Mouse (Mus musculus): ENCODE results near the gene Invs. TPM values are rescaled to one million over a fixed set of nuclear protein-coding genes. Genes with fewer than 3 reads are reported as not detected.

Invs gene
- total and polyA plus RNA-seq, 3 experiments, result 5.1 to 6.9 (median 5.7) TPM

GRCm38 (mm10) chr4:48427413-48427812, 147.9 kb downstream of the Invs start:
- Histone ChIP-seq H3K9me3 (replicated peaks; ENCODE audit: low read length) (no peaks in the 10 kb centered on the region), H3K9ac (ENCODE audit: insufficient read depth, low read depth) (no peak overlapping the region), H3K79me2 (replicated peaks; ENCODE audit: control insufficient read depth, extremely low read depth, insufficient read depth, poor library complexity, severe bottlenecking) (no peaks in the 10 kb centered on the region), H3K4me3 (replicated peaks in 1 of 3; ENCODE audit: low read depth in 2 of 3, low read length in 2 of 3, poor library complexity in 1 of 3) (no peak overlapping the region), H3K27ac (ENCODE audit: insufficient read depth, low read depth) (no peak overlapping the region), H3K36me3 (replicated peaks in 1 of 2; ENCODE audit: control insufficient read depth in 1 of 2, insufficient read depth in 1 of 2, low read length in 1 of 2) (peaks cover 59 to 94% of the 10 kb centered on the region in 2 experiments), H3K4me2 (ENCODE audit: insufficient read depth, low read depth, poor library complexity, severe bottlenecking) (no peak overlapping the region), H3K27me3 (replicated peaks) (no peaks in the 10 kb centered on the region), H3K4me1 (ENCODE audit: control insufficient read depth in 1 of 2, insufficient read depth in 2 of 2) (no peaks in the 10 kb centered on the region)
- in situ Hi-C loops (cut with MboI; ENCODE audit: low pct_ligation_motif_present, low pct_unique_long_range_greater_than_20kb, low sequenced_read_pairs), result no loop called here
- DNase-seq (ENCODE audit: extremely low read depth), result no peak
- TF ChIP-seq MYC (IDR thresholded peaks at IDR 0.05; ENCODE audit: low read depth, low read length) (no peak), MXI1 (IDR thresholded peaks at IDR 0.05; ENCODE audit: low read depth, low read length) (no peak)
- dilution Hi-C loops (cut with MboI; ENCODE audit: extremely low pct_ligation_motif_present, extremely low pct_unique_long_range_greater_than_20kb, low sequenced_read_pairs), result no loop called here

- H3K4me3 ChIP-seq (replicated peaks in 1 of 3; ENCODE audit: low read depth in 2 of 3, low read length in 2 of 3, poor library complexity in 1 of 3), result no peak overlapping the region
- no peaks in the 10 kb centered on the region for H3K4me1 ChIP-seq (ENCODE audit: control insufficient read depth in 1 of 2, insufficient read depth in 2 of 2)
- H3K9ac ChIP-seq (ENCODE audit: insufficient read depth, low read depth), result no peak overlapping the region
- H3K27me3 ChIP-seq (replicated peaks), result no peaks in the 10 kb centered on the region
- TF ChIP-seq EP300 (IDR thresholded peaks at IDR 0.05; ENCODE audit: low read length) (no peak), MAFK (IDR thresholded peaks at IDR 0.05; ENCODE audit: insufficient replicate concordance, low read length) (no peak), JUND (conservative IDR thresholded peaks at IDR 0.05; ENCODE audit: low read depth, low read length) (no peak), PAX5 (IDR thresholded peaks at IDR 0.05; ENCODE audit: low read length) (no peak)
- H3K36me3 ChIP-seq (replicated peaks in 1 of 2; ENCODE audit: control insufficient read depth in 1 of 2, insufficient read depth in 1 of 2, low read length in 1 of 2), result peaks cover 57 to 94% of the 10 kb centered on the region in 2 experiments
- H3K9me3 ChIP-seq (replicated peaks; ENCODE audit: low read length), result no peaks in the 10 kb centered on the region
- no peak for DNase-seq (ENCODE audit: extremely low read depth)
- H3K79me2 ChIP-seq (replicated peaks; ENCODE audit: control insufficient read depth, extremely low read depth, insufficient read depth, poor library complexity, severe bottlenecking), result no peaks in the 10 kb centered on the region
- no peak overlapping the region for H3K27ac ChIP-seq (ENCODE audit: insufficient read depth, low read depth)
- dilution Hi-C loops (cut with MboI; ENCODE audit: extremely low pct_ligation_motif_present, extremely low pct_unique_long_range_greater_than_20kb, low sequenced_read_pairs), result no loop called here
- no peak overlapping the region for H3K4me2 ChIP-seq (ENCODE audit: insufficient read depth, low read depth, poor library complexity, severe bottlenecking)
- in situ Hi-C loops (cut with MboI; ENCODE audit: low pct_ligation_motif_present, low pct_unique_long_range_greater_than_20kb, low sequenced_read_pairs), result no loop called here
Measured at GRCm38 (mm10) chr4:48428054-48428453, 148.5 kb downstream of the Invs start.

- Histone ChIP-seq H3K4me1 (ENCODE audit: control insufficient read depth in 1 of 2, insufficient read depth in 2 of 2) (no peaks in the 10 kb centered on the region), H3K4me2 (ENCODE audit: insufficient read depth, low read depth, poor library complexity, severe bottlenecking) (no peak overlapping the region), H3K79me2 (replicated peaks; ENCODE audit: control insufficient read depth, extremely low read depth, insufficient read depth, poor library complexity, severe bottlenecking) (0 out of 2 replicates have a peak, but pooled peaks cover 2% of the 10 kb centered on the region), H3K4me3 (replicated peaks in 1 of 3; ENCODE audit: low read depth in 2 of 3, low read length in 2 of 3, poor library complexity in 1 of 3) (no peak overlapping the region), H3K9me3 (replicated peaks; ENCODE audit: low read length) (no peaks in the 10 kb centered on the region), H3K36me3 (replicated peaks in 1 of 2; ENCODE audit: control insufficient read depth in 1 of 2, insufficient read depth in 1 of 2, low read length in 1 of 2) (peaks cover 40 to 78% of the 10 kb centered on the region in 2 experiments), H3K9ac (ENCODE audit: insufficient read depth, low read depth) (no peak overlapping the region), H3K27me3 (replicated peaks) (no peaks in the 10 kb centered on the region), H3K27ac (ENCODE audit: insufficient read depth, low read depth) (no peak overlapping the region)
- no peak for DNase-seq (ENCODE audit: extremely low read depth)
- dilution Hi-C loops (cut with MboI; ENCODE audit: extremely low pct_ligation_motif_present, extremely low pct_unique_long_range_greater_than_20kb, low sequenced_read_pairs), result no loop called here
- no peak for TF ChIP-seq NELFE (IDR thresholded peaks at IDR 0.05; ENCODE audit: low read depth, low read length)
- peak in 1 of 2 experiments; percentile 36; a peak in 2 of 4 replicates for TF ChIP-seq CTCF (conservative IDR thresholded peaks at IDR 0.05 in 1 of 2, IDR thresholded peaks at IDR 0.05 in 1 of 2; ENCODE audit: low read depth in 2 of 2, low read length in 2 of 2)
- peak; percentile 4; the same call in 1 of the 2 replicates for TF ChIP-seq SMC3 (IDR thresholded peaks at IDR 0.05; ENCODE audit: low read depth, low read length)
- in situ Hi-C loops (cut with MboI; ENCODE audit: low pct_ligation_motif_present, low pct_unique_long_range_greater_than_20kb, low sequenced_read_pairs), result no loop called here
Measured at GRCm38 (mm10) chr4:48454106-48454773, 174.7 kb downstream of the Invs start.

All from CH12.LX (cell line).